Mouse (Mus musculus): Measurements from ENCODE around the gene Lyzl4.

- no peak for TF ChIP-seq CTCF (IDR thresholded peaks at IDR 0.05; ENCODE audit: low read depth, low read length)
- no peak for TF ChIP-seq POLR2A (IDR thresholded peaks at IDR 0.05; ENCODE audit: borderline replicate concordance, low read depth, low read length)
Measured at GRCm38 (mm10) chr9:121566387-121566786, 75.5 kb downstream of the Lyzl4 start.
